Mouse (Mus musculus): ENCODE data around the gene Mkrn2os.
"Not testable (repeated sequence)": the region's sequence is repeated elsewhere in the genome, so short reads cannot be mapped to it uniquely, and the experiment has no call there.

Gene Mkrn2os

GRCm38 (mm10) chr6:115592458-115592857, at the start of gene Mkrn2os:
Gene Mkrn2os, minus strand, starts transcription at chr6:115592576.
- DNase-seq (ENCODE audit: low spot score in 2 of 2): no peak

GRCm38 (mm10) chr6:115638188-115638587, 45.8 kb upstream of the Mkrn2os start:
- DNase-seq (ENCODE audit: low spot score in 2 of 2): not testable (repeated sequence)

- DNase-seq (ENCODE audit: low spot score in 2 of 2): no peak
Measured at GRCm38 (mm10) chr6:115634015-115634414, 41.6 kb upstream of the Mkrn2os start.

- no peak for DNase-seq (ENCODE audit: low spot score in 2 of 2)
Measured at GRCm38 (mm10) chr6:115631056-115631795, 38.9 kb upstream of the Mkrn2os start.

DNA sequence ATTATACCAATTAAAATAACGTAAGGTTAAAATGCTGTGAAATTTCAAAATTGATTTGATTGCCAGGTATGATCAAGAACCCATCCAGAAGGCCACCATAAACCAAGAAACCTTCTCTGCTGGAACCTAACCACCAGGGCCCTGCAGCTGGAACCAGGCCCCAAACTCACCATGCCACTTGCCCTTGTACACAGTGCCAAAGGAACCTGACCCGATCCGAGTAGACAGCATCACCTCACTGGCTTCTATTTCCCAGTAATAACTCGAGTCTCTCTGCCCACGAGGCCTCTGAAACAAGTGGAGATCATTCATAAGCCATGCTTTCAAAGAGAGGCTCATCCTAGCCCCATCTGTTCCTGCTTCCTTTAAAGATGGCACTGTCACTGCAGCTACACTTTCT, 33.7 kb upstream of the Mkrn2os start:
- no peak for DNase-seq (ENCODE audit: low spot score in 2 of 2)

DNA sequence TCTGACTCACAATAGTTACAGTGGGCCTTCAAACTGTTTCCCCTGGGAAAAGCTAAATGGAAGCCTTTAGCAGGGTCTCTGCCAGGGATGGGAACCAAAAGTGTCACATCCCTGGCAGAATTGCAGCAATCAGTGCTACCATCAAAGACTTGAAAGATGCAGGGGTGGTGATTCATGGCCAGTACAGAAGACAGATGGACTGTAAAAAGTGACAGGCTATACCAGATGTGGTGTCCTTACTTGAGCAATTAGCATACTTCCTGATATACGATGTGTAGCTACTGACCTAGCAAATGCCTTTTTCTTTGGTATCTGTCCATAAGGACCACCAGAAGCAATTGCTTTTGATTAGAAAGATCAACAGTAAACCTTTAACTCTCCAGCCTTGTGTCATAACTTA, 28.6 kb upstream of the Mkrn2os start:
- no peak for DNase-seq (ENCODE audit: low spot score in 2 of 2)

DNA sequence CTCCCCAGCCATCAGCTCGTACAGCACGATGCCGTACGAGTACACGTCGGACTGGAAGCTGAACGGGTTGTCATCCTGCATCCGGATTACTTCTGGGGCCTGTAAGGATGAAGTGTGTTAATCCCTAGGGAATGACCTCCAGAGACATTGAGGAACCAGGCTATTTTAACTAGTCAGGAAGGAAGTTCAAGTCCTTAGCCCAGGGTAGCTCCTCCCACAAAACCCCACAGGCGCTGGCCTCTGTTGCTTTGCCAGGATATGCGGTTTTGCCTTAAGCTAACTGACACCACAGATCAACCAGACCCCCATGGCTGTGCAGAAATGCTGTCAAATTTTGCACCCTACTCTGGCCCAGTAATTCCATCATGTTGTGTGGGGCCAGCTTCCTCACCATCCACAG, 27.4 kb upstream of the Mkrn2os start:
- no peak for DNase-seq (ENCODE audit: low spot score in 2 of 2)

GRCm38 (mm10) chr6:115615983-115616382, 23.6 kb upstream of the Mkrn2os start:
- no peak for DNase-seq (ENCODE audit: low spot score in 2 of 2)

DNA sequence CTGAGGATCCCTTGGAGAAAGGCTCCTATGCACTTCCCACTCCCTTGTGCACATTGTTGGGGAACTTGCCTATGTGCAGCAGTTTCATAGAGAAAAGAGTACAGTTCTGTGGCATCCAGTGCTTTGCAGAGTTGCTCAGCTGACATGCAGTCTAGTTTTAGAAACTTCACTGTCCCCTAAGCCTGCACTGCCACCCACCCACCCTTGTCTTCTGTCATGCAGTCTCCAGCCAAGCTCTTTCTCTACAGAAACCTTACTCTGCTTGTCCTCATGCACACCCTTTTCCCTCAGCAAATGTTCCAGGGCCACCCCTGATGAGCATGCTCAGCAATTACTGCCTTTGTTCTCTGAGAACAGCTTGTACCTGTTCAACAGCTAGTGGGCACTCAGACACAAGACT, 21.4 kb upstream of the Mkrn2os start:
- no peak for DNase-seq (ENCODE audit: low spot score in 2 of 2)

DNA sequence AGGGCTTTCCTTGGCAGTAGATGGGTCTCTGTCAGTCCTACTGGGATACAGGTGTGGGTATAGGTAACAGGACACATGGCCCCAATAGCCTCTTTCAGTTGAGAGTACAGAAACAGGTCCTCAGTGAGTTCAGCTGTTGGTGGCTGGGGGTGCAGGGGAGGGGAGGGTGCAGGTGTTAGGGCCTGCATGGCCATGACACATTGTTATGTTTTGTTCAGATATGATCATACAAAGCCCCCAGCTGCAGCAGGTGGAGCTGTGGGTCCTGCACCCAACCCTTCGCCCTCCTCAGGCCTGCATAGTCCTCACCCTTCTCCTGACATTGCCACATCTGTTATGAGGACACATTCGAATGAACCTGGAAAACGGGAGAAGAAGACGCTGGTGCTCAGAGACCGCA, 17.9 kb upstream of the Mkrn2os start:
- no peak for DNase-seq (ENCODE audit: low spot score in 2 of 2)

DNA sequence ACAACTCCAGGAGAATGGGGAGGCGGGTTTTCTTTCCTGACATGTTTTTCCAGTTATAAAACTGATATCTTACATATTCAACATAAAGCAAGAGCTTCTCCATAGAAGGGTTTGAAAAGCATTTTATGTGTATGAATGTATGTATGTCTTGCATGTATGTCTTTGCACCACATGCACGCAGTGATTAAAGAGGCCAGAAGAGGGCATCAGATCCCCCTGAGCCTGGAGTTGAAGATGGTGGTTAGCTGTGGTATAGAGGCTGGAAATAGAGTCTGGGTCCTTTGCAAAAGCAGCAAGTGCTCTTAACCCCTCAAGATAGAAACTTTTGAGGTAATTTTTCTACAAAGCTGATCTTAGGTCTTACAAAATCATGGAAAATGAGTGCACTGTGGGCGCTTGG, 16.7 kb upstream of the Mkrn2os start:
- DNase-seq (ENCODE audit: low spot score in 2 of 2): peak in 1 of 2 experiments; percentile 19

GRCm38 (mm10) chr6:115607429-115607828, 15.1 kb upstream of the Mkrn2os start:
- no peak for DNase-seq (ENCODE audit: low spot score in 2 of 2)

GRCm38 (mm10) chr6:115606461-115606860, 14.1 kb upstream of the Mkrn2os start:
- no peak for DNase-seq (ENCODE audit: low spot score in 2 of 2)

- peak; percentile 69 to 83 for DNase-seq (ENCODE audit: low spot score in 2 of 2)
Measured at GRCm38 (mm10) chr6:115601715-115602523, 9.5 kb upstream of the Mkrn2os start, which contains the start of gene Mkrn2. Gene Mkrn2, plus strand, starts transcription at chr6:115601902.

DNA sequence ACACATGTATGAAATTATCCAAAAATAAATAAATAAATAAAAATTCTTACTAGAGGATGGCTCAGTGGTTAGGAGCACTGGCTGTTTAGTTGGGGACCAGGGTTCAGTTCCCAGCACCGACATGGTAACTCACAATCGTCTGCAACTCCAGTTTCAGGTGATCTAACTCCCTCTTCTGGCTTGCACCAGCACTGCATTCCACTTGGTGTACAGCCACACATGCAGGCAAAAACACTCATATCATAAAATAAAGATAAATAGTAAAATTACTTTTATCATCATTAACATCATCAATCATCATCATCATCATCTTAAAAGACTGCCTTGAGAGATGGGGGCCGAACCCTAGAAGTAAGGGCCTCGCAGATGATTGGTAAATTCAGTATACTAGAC, 8.9 kb upstream of the Mkrn2os start:
- no peak for DNase-seq (ENCODE audit: low spot score in 2 of 2)

DNA sequence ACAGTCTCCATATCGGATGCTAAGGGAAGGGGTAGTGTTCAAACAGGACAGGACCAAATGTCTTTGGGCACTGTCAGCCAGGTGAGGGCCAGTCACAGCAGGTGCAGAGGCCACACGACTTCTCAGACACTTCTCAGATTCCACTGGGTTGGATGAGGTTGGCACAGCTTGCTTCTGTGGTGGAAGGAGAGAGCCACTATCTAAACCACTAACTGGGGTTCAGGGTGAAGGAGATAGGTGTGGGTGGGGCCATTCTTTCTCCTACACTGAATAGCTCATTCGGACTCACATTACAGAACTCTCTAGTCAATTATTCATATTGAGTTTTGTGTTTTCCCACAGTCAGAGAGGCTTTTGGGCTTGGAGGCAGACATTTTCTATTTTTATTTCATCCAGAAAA, 3.3 kb upstream of the Mkrn2os start:
- no peak for DNase-seq (ENCODE audit: low spot score in 2 of 2)

- no peak for DNase-seq (ENCODE audit: low spot score in 2 of 2)
Measured at GRCm38 (mm10) chr6:115594463-115594862, 2.1 kb upstream of the Mkrn2os start.

DNA sequence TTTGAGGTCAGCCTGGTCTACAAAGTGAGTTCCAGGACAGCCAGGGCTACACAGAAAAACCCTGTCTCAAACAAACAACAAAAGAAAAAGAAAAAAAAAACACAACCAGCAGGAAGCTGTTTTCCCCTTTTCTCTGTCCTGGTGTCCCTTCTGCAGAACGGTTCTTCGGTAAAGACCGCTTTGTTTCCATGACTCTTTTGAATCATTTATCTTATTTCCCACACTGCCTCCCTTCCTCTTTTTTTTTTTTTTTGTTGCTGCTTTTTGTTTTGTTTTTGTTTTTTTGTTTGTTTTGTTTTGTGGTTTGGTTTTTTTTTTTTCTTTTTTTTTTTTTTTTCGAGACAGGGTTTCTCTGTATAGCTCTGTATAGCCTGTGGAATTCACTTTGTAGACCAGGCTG, 876 bp upstream of the Mkrn2os start:
- no peak for DNase-seq (ENCODE audit: low spot score in 2 of 2)

GRCm38 (mm10) chr6:115591692-115592359, 550 bp downstream of the Mkrn2os start:
- DNase-seq (ENCODE audit: low spot score in 2 of 2): no peak

GRCm38 (mm10) chr6:115586321-115586720, 6.1 kb downstream of the Mkrn2os start:
- DNase-seq (ENCODE audit: low spot score in 2 of 2): no peak

- no peak for DNase-seq (ENCODE audit: low spot score in 2 of 2)
Measured at GRCm38 (mm10) chr6:115584176-115584575, 8.2 kb downstream of the Mkrn2os start.

DNA sequence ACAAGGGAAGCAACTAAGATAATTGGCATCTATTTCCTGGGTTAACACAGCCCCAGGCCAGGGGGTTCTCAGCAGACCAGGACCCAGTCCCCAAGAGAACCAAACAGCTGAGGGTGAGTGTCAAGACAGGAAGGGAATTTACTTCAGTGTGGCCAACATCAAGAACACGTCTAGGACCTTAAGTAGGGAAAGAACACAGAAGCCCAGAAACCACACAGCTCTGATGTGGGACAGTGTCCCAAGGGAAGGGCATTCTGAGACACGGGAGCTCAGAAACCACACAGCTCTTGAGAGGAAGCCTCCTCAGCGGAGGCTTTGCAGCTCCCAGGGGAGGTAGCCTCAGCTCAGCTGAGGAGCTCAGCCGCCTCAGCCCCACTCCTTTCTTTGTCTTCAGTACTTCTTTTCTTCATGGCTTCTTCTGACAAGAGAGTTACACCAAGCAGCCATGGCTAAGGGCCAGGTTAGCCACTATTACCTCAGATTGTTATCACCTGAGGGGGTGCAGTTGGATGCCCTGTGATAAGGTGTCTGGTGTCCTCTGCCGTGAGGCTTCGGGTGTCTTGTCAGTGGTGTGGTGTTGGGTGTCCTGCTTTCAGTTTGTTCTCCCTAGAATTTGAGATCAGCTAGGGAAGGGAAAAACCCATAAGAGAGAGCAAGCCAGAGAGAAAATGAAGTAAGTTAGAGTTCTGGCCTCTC, 8.8 kb downstream of the Mkrn2os start:
- DNase-seq (ENCODE audit: low spot score in 2 of 2): no peak

All from spleen, postnatal 14 days (tissue).